Mouse (Mus musculus) ES-E14 (cell line): Measurements from ENCODE around the gene Mdga1.

ENCODE experiments used
- CHD2 ChIP-seq: IDR thresholded peaks from 2 replicates; pipeline ENCODE4 v1.6.1; 2014; ENCODE audit warnings: mild to moderate bottlenecking, low read depth, low read length, inconsistent platforms
- HCFC1 ChIP-seq: IDR thresholded peaks from 2 replicates; pipeline ENCODE4 v1.6.1; 2012; ENCODE audit warnings: low read length, inconsistent platforms, borderline replicate concordance; ENCODE audit not compliant: insufficient read depth
- MAFK ChIP-seq: IDR thresholded peaks from 2 replicates; pipeline ENCODE4 v1.6.1; 2014; ENCODE audit warnings: mild to moderate bottlenecking, low read depth, low read length, inconsistent platforms; ENCODE audit not compliant: insufficient read depth
- ZC3H11A ChIP-seq: IDR thresholded peaks from 2 replicates; pipeline ENCODE4 v1.6.1; 2012; ENCODE audit warnings: low read depth, mild to moderate bottlenecking, inconsistent platforms, low read length, borderline replicate concordance
- ZNF384 ChIP-seq: IDR thresholded peaks from 2 replicates; pipeline ENCODE4 v1.6.1; 2012; ENCODE audit warnings: low read depth, low read length, inconsistent platforms

DNA sequence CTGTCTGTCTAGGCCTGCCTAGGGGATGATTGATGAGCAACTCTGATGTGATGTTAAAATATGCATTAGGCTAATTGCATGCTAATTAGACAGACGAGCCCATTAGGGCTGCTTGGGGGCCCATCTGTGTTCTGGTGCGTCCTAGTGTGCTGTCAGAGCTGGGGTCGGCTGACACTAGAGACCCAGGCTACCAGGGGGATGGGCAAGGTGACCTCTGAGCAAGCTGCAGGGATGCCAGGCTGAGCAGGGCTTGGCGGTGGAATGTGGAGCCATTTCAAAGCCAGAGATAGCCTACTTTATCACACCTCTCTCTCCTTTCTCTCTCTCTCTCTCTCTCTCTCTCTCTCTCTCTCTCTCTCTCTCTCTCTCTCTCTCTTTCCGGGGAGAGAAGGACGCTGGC, 49.8 kb downstream of the Mdga1 start:
- TF ChIP-seq HCFC1 = no peak
- no peak for TF ChIP-seq ZC3H11A
- no peak for TF ChIP-seq ZNF384
- TF ChIP-seq CHD2 = no peak
- TF ChIP-seq MAFK = no peak
